Mouse (Mus musculus) regulatory T cell (primary cell): ENCODE measurements at regions not wholly inside any gene's neighbourhood (a gene's known extent, or its start where the extent isn't known, plus 50 kb on each side); places are given as distances from the start of the nearest gene placed in this dataset.

Source experiments
- in situ Hi-C: fragments of 300-600 bp; cut with MboI, MseI; formaldehyde crosslinking; loops from one replicate; pipeline ENCODE4 v1.15.1; 2025; ENCODE audit warnings: high pct_unique_total_duplicates

DNA sequence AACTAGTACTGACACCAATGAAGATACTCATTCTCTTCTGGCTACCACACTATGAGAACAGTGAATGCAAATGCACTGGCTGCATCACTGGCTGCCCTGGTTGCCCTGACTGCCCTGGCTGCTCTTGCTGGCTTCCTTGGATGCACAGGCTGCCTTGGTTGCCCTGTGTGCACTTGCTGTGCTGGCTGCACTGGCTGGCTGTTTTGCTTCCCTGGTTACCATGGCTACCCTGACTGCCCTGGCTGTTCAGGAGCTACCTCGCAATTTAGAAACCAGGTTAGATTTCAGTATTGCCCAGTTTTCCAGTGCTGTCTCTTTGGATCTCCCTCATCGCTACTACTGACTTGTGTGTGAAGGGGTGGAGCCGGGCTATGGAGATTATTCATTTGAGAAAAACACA, 175.7 kb downstream of the Fat4 start:
- in situ Hi-C loops: no loop called here

DNA sequence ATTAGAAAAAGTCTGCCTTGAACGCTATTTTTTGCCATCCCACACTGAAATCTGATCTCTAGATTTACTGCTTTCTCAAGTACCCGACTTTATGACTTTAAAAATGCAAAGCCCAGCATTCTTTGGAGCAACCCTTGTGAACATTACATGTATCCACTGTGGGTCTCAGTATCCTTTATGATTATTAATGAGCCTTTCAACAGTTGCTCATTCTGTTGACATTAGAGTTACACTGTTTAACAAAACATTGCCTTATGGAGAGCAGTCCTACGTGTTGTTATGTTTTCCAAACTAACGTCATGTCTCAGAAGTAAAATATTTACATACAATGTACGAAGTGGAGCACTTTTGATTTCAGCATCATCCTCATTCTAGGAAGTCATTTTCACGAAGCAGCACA, 178.7 kb downstream of the Fat4 start:
- in situ Hi-C loops: no loop called here

DNA sequence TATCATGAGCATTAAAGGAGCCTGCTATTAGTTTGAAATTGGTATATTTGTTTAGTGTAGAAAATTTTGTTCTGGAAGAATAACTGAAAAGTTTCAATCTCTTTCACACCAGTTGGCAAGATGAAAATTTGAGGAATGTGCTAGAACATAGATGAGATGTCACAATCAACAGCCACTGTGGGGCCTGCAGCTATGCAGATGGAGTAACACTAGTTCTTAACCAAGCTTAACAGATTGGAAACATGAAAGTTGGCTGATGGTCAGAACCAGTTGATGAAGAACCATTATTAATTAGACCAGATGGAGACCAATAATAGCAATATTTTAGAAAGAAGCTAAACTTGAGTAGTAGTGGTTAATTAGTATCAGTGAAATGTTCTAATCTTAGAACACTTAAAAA, 182.3 kb downstream of the Fat4 start:
- in situ Hi-C loops: no loop called here

DNA sequence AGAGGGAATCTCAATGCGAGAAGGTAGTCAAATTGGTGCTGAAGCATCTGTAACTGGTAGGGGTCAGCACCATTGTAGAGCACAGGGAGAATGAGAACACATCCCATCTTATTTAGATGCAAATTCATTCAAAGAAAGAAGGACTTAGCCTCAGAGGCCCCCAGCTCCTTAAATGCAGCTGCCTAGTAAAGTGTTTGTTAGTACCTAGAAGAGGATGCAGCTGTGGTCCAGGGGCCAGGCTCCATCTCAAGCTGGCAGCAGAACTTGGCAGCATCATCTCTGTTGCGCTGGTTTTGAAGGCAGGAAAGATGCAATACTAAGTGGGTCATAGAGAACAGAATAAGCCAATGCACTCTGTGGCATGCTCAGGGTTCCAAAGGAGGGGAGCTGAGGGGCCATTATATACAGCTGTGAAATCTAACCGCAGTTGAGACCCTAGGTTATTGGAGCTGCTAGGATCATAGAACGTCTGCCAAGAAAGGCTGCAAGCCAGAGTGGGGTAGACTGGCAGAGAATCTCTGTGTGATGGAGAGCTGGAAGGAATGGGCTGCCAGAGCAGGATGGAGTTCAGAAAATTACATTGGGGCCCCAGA, 196.0 kb downstream of the Fat4 start:
- in situ Hi-C loops: no loop called here

DNA sequence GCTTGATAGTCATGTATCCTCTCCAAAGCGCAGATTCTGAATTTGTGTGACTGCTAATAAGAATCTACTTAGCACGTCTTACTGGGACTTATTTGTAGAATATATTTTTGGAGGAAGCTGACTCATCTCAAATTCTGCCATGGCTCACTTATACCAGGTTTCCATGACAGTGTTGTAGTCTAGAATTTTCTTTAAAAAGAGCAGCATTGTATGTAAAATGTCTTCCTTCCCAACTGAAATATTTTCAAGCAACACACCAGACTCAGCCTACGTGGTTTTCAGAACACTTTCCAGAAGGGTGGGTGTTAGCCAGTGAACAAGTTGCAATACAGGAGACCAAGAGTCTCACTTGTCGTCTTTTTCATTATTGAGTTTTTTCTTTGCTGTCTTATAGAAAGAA, 202.2 kb downstream of the Fat4 start:
- in situ Hi-C loops: no loop called here

DNA sequence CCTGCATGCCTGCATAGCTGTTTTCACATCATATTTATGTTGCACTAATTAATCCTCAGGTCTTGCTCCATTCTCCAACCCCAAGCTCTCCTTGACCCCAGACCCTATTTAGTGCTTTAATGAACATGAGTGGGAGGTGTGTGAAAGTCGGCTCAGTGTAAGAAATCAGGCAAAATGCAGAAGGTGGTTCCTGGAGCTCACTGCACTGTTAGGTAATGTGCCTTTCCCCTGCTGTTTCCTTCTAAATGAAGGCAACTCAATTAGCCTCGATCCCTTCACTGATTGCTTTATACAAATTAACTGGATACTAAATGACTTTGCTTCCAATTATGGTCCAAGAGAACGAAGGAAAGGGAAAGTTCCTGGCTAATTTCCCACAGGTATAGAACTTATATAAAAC, 215.6 kb downstream of the Fat4 start:
- in situ Hi-C loops: no loop called here

DNA sequence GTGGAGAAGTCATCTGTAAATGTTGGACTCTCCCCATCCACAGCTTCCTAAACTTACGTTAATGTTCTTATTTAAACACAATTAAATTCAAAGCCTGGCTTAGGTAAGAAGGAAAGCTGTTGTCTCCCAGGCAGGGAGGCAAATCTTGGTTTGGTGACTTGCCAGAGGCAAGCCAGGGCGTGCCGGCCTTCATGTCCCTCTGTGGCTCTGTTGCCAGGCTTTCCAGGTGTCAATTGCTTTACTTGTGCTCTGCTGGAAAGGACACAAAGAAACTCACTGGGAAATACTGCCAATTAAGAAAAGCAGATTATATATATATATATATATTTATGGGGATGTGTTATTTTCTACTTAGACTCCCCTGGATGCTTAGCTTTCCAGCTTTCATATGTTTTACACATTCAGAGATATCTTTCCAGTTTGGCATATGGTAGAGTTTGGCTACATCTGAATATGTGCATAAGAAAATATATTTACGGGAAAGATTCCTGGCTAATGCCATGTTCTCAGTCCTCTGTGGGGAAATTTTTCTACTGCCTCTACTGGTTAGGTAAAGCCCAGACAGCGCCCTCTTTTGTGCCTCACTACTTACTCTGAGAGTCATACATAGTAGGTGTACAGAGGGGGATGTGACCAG, 223.1 kb downstream of the Fat4 start:
- in situ Hi-C loops: no loop called here

DNA sequence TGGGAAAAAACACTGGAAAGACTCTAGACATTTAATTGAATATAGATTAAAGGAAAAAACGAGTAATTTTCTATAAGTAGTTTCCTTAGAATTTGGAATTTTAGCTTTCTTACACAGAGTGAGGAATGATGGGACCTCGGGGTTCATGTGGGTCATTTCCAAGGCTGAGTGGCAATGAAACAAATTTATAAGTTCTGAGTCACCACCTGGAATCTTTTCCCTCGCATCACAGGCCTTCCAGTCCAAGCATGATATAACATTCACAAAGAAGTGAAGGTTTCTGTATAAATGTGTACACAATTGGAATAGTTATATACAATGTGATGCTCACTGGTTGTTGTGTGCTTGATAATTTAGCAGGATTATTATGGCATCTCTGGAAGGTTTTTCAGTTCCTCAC, 227.3 kb downstream of the Fat4 start:
- in situ Hi-C loops: no loop called here

DNA sequence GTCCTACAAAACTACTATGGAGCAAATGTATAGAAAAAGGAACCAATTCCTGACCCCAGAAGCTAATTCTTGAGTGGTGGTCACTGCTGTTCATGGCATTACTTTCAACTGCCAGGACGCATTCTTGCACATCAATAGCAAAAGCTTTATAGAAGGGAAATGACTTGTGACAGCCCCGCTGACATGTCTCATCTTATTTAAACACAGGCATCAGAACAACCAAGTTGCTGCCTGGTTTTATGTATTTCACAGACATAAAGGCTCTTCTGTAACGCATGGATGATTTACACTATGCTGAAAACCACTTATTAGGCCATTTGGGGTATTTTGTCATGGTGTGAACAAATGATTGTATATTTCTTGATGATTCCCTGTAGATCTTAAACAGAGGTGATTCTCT, 228.1 kb downstream of the Fat4 start:
- in situ Hi-C loops: no loop called here

DNA sequence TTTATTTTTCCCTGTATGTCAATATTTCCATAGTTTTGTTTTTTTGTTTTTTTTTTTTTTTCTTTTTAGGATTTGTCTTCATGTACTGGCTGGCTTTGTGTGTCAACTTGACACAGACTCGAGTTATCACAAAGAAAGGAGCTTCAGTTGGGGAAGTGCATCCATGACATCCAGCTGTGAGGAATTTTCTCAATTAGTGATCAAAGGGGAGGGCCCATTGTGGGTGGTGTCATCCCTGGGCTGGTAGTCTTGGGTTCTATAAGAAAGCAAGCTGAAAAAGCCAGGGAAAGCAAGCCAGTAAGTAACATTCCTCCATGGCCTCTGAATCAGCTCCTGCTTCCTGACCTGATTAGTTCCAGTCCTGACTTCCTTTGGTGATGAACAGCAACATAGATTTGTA, 228.7 kb downstream of the Fat4 start:
- in situ Hi-C loops: no loop called here

DNA sequence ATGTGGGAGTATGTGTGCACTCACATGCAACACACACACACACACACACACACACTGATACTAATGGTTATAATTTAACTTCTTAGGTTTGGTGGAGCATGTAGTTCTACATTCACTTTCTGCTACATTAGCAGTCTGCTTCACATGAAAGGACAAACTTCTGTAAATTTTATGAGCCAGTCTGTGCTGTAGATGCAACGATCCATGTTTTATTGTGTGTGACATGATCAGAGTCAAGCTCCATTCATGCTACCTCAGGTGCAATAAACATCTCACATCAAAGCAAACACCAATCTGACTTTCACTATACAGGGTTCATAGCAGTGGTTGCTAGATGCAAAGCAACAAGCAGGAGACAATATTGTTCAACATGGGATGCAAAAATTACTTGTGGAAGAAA, 235.5 kb downstream of the Fat4 start:
- in situ Hi-C loops: no loop called here

DNA sequence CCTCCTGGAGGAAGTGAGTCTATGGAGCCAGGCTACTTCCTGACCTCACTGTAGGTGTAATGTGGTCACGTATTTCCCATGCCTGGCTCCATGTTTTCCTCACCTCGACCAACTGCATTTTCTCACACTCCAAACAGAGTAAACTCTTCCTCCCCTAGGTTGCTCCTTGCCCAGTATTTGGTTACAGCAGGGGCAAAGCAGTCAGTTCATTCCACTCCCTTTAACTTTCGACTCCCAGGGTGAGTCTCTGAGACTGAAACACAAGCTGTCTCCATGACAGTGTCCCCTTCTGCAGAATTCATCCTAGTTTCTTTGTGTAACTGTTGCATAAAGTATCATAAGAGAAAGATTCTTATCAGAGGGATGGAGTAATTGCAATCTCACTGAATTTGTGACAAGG, 243.8 kb downstream of the Fat4 start:
- in situ Hi-C loops: no loop called here

DNA sequence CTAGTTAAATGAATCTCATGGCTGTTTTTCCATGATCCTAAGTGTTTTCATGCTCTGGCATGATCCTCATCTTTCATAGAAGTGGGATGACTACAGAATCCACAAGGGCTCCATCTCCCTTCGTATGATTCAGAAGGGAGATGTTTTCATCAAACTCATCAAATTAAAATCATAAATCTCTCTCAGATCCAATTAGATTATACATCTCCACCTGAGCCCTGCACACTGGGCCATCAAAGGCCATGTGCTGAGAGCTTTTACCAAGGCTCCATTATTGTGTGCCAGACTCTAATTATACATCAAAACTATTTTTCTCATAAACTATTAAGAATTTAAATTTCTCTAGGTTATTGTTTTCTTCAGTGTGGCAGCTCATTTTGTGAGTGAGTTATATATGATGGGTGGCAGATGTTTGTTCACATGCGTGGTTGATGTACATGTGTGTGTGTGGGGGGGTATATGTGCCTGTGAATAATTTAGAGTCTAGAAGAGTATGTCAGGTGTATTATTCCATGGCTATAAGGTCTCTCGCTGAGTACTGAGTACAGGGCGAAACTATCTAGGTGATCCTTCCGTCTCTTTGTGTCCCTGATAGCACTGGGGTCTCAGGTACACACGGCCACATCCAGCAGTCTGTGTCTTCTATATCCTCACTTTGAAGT, 278.4 kb downstream of the Fat4 start:
- in situ Hi-C loops: no loop called here

DNA sequence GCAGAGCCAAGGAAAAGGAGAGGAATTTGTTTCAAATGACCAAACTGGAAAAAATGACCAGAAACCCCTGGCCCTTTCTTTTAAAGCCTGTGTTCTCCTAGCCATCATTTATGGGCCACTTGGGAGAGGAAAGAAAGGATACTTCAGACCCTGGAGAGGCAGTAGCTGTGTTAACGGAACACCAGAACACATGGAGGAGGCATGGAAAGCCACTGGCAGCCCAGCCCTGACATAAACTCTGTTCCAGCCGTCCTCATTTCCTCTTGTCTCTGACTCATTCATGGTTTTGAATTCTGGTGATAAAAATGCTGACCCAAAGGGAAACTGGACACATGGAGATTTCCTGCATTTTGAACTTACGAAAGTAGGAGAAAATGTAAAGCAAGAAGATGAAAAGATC, 295.9 kb downstream of the Fat4 start:
- in situ Hi-C loops: no loop called here

DNA sequence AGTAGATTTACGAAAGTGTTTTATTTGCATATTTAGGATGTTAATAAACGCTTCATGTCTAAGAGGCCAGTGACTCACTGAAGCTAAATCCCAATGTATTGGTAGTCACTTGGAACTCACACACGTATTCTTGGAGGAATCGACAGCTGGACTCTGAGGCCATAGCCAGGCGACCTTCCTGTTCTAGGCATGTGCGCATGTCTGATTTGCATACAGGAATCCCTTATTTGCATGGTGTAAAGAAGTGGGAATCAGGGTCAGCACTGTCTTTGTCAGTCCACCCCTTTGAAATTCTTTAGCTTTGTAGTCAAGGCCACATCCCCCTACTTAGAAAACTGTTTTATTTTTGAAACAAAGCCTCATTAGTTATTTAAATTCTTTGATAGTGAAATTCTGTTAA, 308.4 kb downstream of the Fat4 start:
- in situ Hi-C loops: no loop called here

DNA sequence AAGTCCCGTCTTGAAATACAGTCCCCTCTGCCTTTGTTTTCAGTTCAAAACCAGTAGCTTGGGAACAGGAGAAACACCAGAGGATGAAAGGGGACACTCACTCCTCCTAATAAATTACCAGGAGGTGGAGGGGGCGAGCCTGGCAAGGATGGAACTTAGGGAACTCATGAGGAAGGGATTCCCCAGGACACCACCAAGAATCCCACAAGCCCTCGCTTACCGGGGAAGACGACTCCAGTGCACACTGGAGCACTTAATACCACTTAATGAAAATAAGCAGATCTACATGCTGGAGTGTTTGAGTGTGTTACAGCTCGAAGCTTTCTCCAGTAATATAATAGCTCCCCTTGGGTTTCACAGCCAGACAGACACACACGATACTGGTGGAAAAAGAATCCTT, 315.9 kb downstream of the Fat4 start:
- in situ Hi-C loops: no loop called here

DNA sequence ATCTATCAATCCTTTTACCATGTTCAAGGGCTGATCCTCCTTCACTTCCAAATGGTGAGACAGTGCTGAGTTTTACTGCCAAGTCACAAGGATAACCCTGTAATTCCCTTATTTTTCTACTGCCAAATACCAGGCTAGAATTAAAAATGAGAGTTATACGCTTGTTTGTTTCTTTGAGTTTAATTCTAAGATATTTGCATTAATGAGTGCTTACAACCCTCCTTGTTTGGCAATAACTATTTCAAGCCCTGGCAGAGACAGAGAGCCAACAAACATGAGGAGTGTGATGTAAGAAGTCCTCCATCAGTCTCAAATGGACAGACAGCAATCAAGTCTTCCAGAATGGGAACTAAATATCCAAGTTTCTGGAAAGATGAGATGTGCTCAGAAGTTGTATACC, 321.9 kb downstream of the Fat4 start:
- in situ Hi-C loops: no loop called here

DNA sequence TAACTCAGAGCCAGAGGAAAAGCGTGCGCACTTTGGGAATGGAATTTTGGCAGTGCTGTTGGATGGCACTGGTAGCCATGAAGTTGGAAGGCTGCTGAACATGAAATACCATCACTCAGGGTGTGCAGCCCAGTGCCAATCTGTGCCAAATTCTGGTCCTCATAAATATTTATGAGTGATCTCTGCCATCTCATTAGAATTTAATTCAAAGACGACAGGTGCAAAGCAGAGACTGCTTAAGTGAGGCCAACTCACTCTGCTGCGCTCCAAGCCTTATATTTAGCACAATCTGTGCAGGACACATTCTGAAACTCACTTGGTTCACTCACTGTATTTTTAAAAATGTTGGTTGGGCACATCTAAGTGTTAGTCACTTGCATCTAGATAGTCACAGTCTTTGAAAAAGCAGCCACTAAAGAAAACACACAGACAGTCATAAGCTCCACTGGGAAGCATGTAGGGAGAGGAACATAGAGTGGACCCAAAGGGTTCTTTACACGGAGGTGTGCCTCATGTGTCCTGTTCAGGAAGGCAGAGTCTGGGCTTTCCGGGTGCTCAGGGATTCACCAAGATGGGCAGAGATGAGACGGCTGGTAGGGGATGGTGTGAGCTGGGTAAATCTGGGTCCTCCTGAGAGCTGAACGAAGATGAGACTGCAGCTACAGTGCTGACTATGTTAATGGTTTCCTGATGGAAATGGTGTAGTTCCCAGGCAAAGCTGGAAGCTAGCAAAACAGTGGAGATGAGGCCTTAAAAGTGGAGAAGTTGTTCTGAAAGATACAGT, 322.8 kb downstream of the Fat4 start:
- in situ Hi-C loops: no loop called here

DNA sequence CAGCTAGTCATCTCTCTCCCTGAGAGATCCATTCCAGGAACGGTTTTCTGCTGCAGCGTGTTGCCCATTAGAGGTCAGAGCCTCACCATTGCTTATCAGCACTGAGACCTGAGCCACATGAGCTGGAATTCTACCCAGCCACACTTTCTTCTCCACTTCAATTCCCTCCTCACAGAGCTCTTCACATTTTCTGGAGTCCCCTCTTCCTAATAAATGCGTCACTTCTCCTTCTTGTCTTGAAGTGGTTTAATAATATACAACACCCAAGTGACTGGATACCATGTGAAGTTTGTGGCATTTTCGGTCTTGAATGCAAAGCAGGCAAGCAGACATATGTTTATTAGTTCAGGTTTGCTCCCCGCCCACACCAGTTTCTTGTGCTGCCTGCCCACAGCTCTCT, 324.9 kb downstream of the Fat4 start:
- in situ Hi-C loops: no loop called here

DNA sequence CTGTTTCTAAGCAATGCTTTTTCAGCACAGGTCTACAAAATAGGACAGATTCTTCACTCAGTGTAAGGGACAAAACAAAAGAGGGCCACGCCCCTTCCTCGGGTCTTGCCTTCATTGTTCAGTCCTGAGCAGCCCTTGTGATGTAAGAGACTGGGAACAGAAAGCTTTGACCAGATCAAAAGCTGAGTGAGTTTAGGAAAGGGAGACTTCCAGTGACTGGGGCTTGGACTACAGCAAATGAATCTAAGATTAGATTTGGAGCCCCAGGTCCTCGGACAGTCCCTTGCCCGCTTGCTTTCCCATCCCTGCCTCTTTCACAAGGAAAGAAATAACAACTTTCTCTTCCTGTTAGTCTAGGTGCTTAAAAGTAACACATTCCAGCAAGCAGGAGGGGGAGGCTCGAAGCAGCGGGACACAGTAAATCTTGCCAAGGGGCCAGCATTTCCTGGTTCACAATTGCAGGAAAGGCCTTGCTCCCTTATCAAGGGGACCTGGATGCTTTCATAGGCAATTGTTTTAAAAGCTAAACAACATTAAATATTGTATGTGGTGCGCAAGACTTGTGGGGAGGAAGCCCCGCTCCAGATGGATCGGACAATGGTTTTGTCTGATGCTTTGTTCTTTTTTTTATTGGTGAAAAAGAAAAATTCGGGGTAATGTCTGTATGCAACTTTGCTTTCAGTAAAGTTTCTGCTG, 333.4 kb downstream of the Fat4 start:
- in situ Hi-C loops: no loop called here

DNA sequence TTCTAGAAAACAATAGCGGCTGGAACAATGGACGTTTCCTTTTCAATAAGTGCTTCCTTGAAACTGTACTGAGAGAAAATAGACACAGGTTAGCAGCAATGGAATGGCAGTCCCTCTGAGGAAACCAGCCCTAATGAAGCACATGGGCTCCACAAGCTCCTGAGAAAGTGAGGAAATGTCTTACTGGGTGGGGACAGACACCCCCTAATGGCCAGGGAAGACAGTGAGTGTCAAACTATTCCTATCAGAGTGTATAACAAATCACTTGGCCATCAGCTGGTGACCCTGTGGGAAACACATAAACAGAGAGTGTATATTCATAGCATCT, 333.9 kb downstream of the Fat4 start:
- in situ Hi-C loops: no loop called here

DNA sequence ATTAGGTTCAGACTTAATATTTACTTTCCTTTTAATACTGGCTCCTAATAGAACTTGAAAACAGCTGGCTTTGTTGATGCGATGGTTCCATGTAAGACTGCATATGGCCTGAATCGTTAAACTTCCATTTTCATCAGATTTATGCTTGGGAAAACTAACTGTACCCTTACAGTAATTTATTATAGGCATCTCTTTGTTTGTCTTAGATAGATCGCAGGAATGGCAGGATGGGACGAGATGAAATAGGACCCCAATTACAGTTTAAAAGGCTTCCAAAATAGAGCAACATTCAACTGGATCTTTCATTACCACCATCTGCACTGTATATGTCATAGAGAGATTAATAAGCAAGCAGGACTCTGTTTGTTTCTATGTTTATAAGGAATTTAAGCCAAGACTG, 335.3 kb downstream of the Fat4 start:
- in situ Hi-C loops: no loop called here
